Mouse (Mus musculus) lung, adult 18-20 months (tissue): ENCODE measurements around the gene Sdk1.

Experiments used
- DNase-seq, 2 experiments: peaks; one replicate each; pipeline ENCODE4 v3.0.0; 2022; ENCODE audit warnings: mixed read lengths in 2 of 2

Sdk1 gene

GRCm38 (mm10) chr5:141344376-141344775 lies 103.1 kb downstream of the Sdk1 start:
- DNase-seq = no peak

- no peak for DNase-seq
These were observed 104.2 kb downstream of the Sdk1 start for GRCm38 (mm10) chr5:141345476-141345875.

DNA sequence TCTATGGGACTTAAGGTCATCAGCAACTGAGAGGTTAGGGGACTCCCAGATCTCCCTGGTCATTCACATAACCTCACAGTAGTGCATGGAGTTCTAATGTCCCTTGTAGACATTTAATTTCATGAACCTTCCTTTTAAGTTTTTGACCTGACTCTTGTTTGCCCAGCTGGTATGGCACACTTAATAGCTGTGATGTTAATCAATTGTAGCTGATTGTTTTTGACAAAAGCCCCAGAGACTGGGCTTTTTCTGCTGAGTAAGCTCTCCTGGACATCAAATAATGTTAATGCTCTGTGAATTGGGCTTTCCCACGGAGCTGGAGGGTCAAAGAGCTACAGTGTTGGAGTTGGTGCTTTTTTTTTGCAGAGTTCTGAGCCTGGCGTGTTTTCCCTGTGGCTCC lies 121.4 kb downstream of the Sdk1 start:
- no peak for DNase-seq

DNA sequence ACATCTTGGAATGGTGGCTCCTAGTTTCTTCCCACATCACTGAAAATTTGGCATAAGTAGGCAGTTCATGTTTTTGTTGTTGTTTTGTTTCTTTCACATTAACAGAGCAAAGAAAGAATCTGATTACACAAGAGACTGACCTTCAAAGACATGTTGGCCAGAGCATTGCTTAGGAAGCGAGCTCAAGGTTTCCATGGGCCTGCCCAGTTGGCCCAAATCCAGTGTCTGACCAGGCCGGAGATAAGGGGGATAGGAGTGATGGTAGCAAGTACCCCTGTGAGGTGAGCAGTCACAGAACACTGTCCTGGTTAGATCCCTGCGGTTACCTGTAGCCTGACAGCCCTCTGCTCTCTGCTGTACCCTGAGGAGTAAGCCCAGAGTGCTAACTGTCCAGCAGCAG lies 122.7 kb downstream of the Sdk1 start:
- no peak for DNase-seq

DNA sequence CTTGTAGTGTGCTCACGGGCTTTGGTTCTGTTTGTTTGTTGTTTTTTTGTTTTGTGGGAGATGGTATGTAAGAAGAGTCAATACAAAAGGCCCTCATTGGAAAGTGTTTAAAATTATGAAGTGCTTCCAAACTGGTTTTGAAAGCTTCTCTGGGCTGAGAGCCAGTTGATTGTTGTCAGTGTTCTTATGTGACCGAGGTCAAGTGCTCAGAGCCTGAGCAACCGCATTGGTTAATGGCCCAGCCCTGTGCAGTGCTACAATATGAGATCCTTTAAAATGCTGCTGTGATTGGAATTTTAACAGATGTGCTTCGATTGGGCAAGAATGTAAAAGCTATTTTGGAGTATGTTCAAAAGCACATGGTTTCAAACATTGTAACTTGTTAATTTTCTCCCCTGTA lies 127.3 kb downstream of the Sdk1 start:
- peak; percentile 35 to 63 for DNase-seq

GRCm38 (mm10) chr5:141374797-141375196 lies 133.5 kb downstream of the Sdk1 start:
- no peak for DNase-seq

GRCm38 (mm10) chr5:141379836-141380773 lies 138.8 kb downstream of the Sdk1 start:
- DNase-seq = no peak

DNA sequence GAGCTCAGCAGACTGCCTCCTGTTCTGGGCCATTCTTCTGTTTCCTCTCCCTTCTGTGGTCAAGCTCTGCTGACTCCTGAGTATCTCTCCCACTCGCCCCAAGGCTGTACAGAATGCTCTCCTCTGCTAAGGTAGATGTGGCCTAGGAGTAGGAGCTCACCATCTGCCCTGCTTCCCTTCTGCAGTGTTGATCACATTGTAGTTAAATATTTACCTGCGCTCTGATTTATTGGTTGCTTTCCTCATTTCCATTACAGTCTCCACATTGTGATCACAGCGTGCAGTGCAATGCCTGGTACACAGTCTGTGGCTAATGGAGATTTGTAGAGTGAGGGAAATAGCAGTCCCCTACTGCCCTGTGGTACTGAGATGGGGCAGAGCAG lies 139.5 kb downstream of the Sdk1 start:
- no peak for DNase-seq

GRCm38 (mm10) chr5:141381581-141381980 lies 140.3 kb downstream of the Sdk1 start:
- DNase-seq = no peak

GRCm38 (mm10) chr5:141382246-141382835 lies 141.1 kb downstream of the Sdk1 start:
- peak in 1 of 2 experiments; percentile 10 for DNase-seq

GRCm38 (mm10) chr5:141388451-141388850 lies 147.2 kb downstream of the Sdk1 start:
- DNase-seq = no peak

- no peak for DNase-seq
These were observed 149.3 kb downstream of the Sdk1 start for GRCm38 (mm10) chr5:141390541-141390940.

DNA sequence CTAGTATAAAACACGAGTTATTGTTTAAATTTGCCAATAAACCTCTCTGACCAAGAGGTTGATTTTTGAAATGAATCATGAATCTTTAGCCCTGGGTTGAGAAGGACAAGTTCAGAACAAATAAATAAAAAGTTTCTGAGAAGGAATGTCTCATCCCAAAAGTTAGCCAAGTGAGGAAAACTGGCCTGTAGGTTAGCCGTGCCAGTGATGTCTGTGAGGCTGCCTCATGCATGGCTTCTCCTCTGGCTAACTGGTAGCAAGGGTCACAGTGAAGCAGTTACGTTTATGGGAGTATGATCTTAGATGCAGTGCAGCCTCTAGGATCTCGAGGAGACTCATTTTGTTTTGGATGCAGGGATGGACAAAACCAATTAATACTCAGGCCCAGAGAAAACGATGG lies 149.9 kb downstream of the Sdk1 start:
- DNase-seq = no peak

DNA sequence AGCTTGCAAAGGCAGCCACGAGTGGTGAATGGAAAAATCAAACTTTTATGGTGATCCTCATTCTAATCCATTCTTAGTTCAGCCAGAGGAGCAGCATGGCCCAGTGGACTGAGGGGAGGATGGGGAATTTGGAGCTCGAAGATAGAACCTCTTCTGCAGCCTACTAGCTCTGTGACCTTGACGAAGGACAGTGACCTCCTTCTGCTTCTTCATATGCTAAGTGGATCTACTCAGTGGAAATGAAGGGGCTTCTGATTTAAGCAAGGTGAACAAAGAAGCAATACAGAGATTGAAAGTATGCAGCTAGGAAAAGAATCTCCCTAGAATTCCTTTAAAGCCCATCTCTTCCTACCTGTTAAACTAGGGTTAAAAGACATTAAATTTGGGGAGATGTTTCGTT lies 152.6 kb downstream of the Sdk1 start:
- DNase-seq = no peak

DNA sequence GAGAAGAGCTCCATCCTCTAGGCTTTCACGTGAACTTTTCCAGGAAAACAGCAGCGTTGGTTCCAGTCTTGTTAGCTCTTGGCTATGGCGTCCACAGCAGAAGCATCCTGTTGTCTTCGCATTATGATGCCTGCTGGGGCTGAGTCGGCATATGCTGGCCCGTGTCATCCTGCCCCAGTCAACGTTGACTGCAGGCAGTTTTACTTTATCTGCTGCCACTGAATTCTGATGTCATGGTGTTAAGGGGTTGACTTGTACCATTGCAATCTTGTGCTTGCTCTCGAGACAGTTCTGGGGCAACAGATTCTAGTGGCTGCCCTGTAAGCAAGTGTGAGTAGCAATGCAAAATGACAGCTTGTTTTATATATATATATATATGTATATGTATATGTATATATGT lies 153.3 kb downstream of the Sdk1 start:
- no peak for DNase-seq

DNA sequence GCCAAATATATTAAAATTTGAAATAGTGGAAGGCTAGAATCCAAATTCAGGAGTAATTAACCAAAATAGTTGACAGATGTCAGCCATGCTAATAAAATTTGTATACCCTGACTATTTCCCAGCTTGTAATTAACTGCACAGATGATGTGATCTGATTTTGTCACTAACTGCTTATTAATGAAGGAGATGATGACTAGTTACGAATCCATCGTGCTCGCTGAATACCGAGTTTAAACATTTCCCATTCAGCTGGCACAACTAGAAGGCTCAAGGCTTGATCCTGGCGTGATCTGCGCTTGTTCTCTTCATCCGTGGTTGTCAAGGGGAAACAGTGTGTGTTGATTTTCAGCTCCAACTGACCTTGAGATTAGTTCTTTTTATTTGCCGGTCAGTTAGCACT lies 162.5 kb downstream of the Sdk1 start:
- DNase-seq = no peak

DNA sequence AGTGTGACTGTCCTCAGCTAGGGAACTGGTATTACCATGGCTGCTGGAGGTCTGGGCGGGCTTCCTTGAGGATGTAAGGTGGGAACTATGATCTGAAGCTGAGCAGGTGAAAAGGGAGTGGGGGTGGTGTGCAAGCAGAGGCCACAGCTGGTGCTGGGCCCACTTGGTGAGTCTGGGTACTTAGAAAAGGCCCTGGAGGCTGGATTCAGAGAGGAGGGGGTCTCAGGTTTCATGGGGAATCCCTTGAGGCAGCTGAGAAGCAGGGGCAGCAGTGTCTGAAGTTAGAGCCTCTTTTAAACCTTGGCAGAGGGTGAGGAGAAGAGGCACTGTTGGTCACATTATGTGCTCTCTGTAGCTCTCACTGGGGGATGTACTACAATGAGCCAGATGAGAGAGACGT lies 163.4 kb downstream of the Sdk1 start:
- DNase-seq = no peak

DNA sequence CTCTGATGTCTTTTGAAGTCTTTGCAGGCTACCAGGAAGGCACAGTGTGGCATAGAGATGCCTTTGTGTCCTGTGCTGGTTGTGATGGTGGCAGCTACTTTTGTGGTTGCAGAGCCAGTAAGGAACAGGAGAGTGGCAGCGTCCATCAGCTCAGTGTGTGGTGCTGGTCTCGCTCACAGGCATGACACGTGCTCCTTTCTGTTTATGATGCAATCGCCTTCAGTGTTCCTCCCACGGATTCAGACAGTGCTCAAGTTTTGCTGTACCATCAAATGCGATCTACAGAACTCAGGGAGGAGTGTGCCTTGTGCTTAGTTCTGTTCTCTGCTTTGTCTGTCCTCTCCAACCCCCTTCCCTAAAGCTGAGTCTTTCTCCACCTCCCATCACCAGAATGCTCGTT lies 165.6 kb downstream of the Sdk1 start:
- DNase-seq = no peak

DNA sequence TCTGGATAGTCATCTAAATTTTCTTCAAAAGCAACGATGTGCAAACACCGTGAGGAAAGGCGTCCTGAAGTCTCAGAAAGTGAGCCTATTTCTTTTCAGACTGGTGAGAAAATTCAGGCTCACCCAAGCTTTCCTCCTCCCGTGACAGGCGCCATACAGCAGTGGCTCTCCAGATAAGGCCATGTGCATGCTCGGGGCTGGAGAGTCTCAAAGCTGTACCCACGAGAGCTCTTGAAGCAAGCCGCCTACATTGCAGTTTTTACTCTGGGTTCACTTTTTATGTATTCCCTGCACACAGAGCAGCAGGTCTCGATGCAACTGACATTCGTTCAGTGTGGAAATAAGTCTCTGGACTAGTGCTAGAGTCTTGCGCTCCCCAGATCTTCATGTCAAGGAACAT lies 171.7 kb downstream of the Sdk1 start:
- DNase-seq = no peak

DNA sequence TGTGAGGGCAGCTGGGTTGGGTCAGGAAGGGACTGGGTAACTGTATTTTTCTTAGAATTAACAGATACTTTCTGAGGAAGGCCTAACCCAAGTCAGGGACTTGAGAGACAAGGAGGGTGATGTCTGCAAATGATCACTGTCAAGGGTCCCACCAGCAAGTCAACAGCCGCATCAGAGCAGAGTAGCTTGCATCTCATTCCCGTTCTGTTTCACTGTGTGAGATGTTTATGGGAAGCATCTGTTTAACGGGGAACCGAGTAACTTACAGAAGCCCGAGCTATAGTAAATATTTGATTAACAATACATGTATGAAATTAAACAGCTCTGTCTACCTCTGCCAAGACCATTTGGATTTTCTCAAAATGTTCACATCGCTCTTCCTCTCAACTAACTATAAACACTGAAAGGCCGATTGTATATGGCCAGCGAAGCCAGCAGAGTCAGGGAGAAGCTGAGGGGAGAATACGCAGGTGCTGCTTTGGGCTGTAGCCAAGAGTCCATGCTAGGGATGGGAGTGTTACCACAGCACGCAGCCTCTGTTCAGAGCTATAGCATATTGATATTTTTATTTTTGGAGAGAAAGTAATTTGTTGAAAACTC lies 174.5 kb downstream of the Sdk1 start:
- DNase-seq = no peak

DNA sequence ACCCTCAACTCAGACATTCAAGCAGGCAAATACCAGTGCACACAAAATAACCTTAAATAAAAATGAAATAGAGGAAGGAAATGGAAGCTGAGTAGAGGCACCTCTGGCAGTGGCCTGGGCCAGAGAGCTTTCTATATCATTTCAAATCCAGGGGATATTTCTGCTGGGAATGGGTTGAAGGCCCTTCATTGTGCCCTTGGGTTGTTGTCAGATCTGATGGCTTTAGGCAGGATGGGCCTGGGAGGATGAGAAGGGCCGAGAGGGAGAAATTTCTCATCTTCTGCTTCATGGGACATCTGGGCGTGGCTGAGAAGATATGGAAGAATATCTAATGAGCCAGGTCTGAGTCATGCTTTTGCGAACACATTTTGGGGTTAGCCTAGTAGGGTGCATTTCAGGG lies 186.8 kb downstream of the Sdk1 start:
- DNase-seq = no peak

- no peak for DNase-seq
These were observed 192.0 kb downstream of the Sdk1 start for GRCm38 (mm10) chr5:141433286-141433685.

DNA sequence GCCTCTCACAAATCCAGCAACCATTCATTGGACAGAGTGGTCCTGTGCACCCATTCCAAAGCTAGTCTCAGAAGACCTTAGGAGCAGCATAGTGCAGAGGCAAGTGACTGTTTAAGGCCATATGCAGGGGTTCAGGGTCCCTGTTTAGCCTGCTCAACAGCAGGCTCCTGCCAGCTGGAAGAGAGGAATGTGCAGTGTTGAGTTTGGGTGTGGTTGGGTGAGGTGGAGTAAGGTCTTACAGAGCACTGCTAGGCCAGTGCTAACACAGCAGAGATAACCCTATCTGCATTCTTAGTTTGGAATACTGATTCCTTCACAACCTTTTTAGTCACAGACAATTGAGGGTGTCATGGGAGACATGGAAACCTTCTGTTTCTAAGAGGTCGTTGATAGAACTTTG lies 206.0 kb downstream of the Sdk1 start:
- no peak for DNase-seq

DNA sequence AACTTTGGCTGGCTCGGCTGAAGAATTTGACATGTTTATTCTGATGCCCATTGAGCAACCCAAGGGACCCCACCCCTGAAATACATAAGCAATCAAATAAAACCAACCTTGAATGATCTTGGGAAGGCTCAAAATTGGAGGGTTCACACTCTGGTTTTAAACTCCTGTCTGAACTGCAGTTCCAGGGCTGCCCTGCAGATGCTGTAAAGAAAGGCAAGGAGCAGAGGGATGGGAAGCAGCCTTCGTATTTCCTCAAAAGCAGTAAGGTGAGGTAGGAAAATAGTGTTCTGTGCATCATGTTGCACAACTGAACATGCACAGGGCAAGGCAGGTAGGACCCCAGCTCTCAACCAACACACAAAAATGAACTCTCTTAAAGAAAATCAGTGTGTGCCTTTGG lies 222.1 kb downstream of the Sdk1 start:
- no peak for DNase-seq
